ENCODE assay signal across 8 mouse cellular contexts in the genomic region with DNA sequence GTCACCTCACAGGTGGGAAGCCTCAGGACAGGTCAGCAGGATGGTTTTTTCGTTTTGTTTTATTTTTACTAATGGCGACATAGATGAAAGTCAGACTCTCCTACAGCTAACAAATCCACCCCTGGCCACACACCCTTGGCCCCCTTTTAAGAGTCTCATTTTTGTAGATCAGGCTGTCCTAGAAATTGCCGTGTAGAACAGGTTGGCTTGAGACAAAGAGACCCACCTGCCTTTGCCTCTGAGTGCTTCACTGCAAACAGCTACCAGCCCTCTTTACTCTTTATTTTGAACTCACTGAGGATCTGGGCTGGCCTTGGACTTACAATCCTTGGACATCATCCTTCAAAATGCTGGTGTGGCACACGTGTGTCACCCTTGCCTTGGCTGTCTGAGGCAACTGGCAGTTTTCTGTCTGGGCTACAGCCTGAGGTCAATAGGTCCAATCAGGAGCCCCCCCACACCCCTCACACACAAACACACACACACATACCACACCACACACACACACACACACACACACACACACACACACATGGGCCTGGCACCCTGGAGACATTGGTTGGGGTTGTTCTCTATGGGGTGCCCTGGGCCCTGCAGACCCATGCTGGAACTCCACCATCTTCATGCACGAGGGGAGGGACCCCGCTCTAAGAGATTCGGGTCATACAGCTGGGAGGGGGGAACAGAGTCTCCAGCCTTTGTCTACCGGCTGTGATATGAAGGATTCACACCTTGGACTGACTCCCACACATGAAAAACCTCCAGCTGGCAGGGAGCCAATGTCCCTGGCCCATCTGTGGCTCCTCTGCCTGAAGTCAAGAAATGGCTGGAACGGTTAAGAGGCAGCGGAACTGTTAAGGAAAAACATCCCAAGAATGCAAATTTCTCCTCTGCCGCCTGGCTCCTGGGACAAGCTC. TPM values are rescaled to one million over a fixed set of nuclear protein-coding genes. Genes with fewer than 3 reads are reported as not detected.
DNase-seq lines count a peak whose midpoint lies in the region; ATAC-seq and TF ChIP-seq lines count a peak whose summit lies in the region.

No protein-coding gene starts in this region.

- H3K4me3 ChIP-seq in hindbrain, embryonic 13.5 days: no peak overlapping the region
- H3K4me3 ChIP-seq in hindbrain, embryonic 11.5 days (ENCODE audit: low read depth, low read length): no peak overlapping the region
- H3K4me3 ChIP-seq in embryonic facial prominence, embryonic 10.5 days: no peak overlapping the region
- no peak overlapping the region for H3K4me3 ChIP-seq in kidney, embryonic 14.5 days (ENCODE audit: low read length)
- no peak overlapping the region for H3K4me3 ChIP-seq in liver, postnatal 0 days (ENCODE audit: low read depth, low read length)

- TF ChIP-seq CTCF in liver, postnatal 0 days (IDR thresholded peaks at IDR 0.05; ENCODE audit: low read depth): no peak

- no peak overlapping the region for H3K4me2 ChIP-seq in hindbrain, embryonic 13.5 days
- H3K4me2 ChIP-seq in hindbrain, embryonic 11.5 days (replicated peaks; ENCODE audit: low read depth, low read length): no peak overlapping the region
- H3K4me2 ChIP-seq in kidney, embryonic 14.5 days (replicated peaks; ENCODE audit: low read depth, low read length): no peak overlapping the region
- no peak overlapping the region for H3K4me2 ChIP-seq in liver, postnatal 0 days (ENCODE audit: low read depth, low read length)

- 51% methylated on average over 11 of the region's 11 CpGs for WGBS in hindbrain, embryonic 13.5 days
- 59% methylated on average over 11 of the region's 11 CpGs for whole genome bisulfite sequencing in hindbrain, embryonic 11.5 days
- 61% methylated on average over 11 of the region's 11 CpGs for WGBS in embryonic facial prominence, embryonic 10.5 days
- 41% methylated on average over 11 of the region's 11 CpGs for WGBS in kidney, embryonic 14.5 days
- 64% methylated on average over 11 of the region's 11 CpGs for WGBS in liver, postnatal 0 days (ENCODE audit: insufficient replicate concordance)

- no peak overlapping the region for H3K9ac ChIP-seq in hindbrain, embryonic 13.5 days
- H3K9ac ChIP-seq in hindbrain, embryonic 11.5 days (ENCODE audit: low read depth, low read length): no peak overlapping the region
- H3K9ac ChIP-seq in kidney, embryonic 14.5 days (ENCODE audit: low read depth, low read length): no peak overlapping the region
- H3K9ac ChIP-seq in liver, postnatal 0 days (replicated peaks): no peak overlapping the region

- 0 out of 2 replicates have a peak overlapping the region, but pooled peaks have one; percentile 35 for H3K27ac ChIP-seq in hindbrain, embryonic 13.5 days
- H3K27ac ChIP-seq in hindbrain, embryonic 11.5 days (ENCODE audit: low read depth, low read length): no peak overlapping the region
- H3K27ac ChIP-seq in embryonic facial prominence, embryonic 10.5 days (replicated peaks): peak overlapping the region; percentile 40; the same call in 1 of the 2 replicates
- H3K27ac ChIP-seq in kidney, embryonic 14.5 days (ENCODE audit: low read depth, low read length): no peak overlapping the region
- no peak overlapping the region for H3K27ac ChIP-seq in liver, postnatal 0 days (ENCODE audit: low read depth)

- no peak for DNase-seq in hindbrain, embryonic 11.5 days (ENCODE audit: low spot score)
- peak; percentile 30 for DNase-seq in R1 (ENCODE audit: low read depth, low spot score)
- no peak for DNase-seq in embryonic facial prominence, embryonic 10.5 days (ENCODE audit: low spot score)
- no peak for DNase-seq in thymus, postnatal 25 days
- no peak for DNase-seq in retina, postnatal 1 day
- DNase-seq in liver, postnatal 0 days: no peak

- H3K4me1 ChIP-seq in hindbrain, embryonic 13.5 days (replicated peaks): peaks cover 13% of the 10 kb centered on the region
- H3K4me1 ChIP-seq in hindbrain, embryonic 11.5 days (replicated peaks; ENCODE audit: control insufficient read depth, insufficient read depth, low read length): no peaks in the 10 kb centered on the region
- H3K4me1 ChIP-seq in embryonic facial prominence, embryonic 10.5 days: peaks cover 25% of the 10 kb centered on the region
- H3K4me1 ChIP-seq in kidney, embryonic 14.5 days (ENCODE audit: control insufficient read depth, insufficient read depth, low read length): peaks cover 18% of the 10 kb centered on the region
- H3K4me1 ChIP-seq in liver, postnatal 0 days (ENCODE audit: insufficient read depth): peaks cover 17% of the 10 kb centered on the region

- H3K27me3 ChIP-seq in hindbrain, embryonic 13.5 days: no peaks in the 10 kb centered on the region
- no peaks in the 10 kb centered on the region for H3K27me3 ChIP-seq in hindbrain, embryonic 11.5 days (ENCODE audit: control insufficient read depth, insufficient read depth, low read length)
- H3K27me3 ChIP-seq in embryonic facial prominence, embryonic 10.5 days (replicated peaks; ENCODE audit: low read depth, poor library complexity, severe bottlenecking): no peaks in the 10 kb centered on the region
- H3K27me3 ChIP-seq in kidney, embryonic 14.5 days (ENCODE audit: control insufficient read depth, insufficient read depth, low read length): no peaks in the 10 kb centered on the region
- no peaks in the 10 kb centered on the region for H3K27me3 ChIP-seq in liver, postnatal 0 days (ENCODE audit: insufficient read depth, low read length)

- ATAC-seq in hindbrain, embryonic 13.5 days (ENCODE audit: low FRiP score): no peak
- no peak for ATAC-seq in hindbrain, embryonic 11.5 days (ENCODE audit: low FRiP score)
- peak; percentile 41; the same call in 1 of the 2 replicates for ATAC-seq in kidney, embryonic 14.5 days (ENCODE audit: low FRiP score, low TSS enrichment)
- no peak for ATAC-seq in liver, postnatal 0 days

- peaks cover 5% of the 10 kb centered on the region; the same call in 1 of the 2 replicates for H3K9me3 ChIP-seq in hindbrain, embryonic 13.5 days
- no peaks in the 10 kb centered on the region for H3K9me3 ChIP-seq in hindbrain, embryonic 11.5 days (ENCODE audit: control insufficient read depth, low read length)
- H3K9me3 ChIP-seq in embryonic facial prominence, embryonic 10.5 days: peaks cover 2% of the 10 kb centered on the region; the same call in 1 of the 2 replicates
- H3K9me3 ChIP-seq in kidney, embryonic 14.5 days (ENCODE audit: control insufficient read depth, low read length): no peaks in the 10 kb centered on the region; the same call in 1 of the 2 replicates
- no peaks in the 10 kb centered on the region for H3K9me3 ChIP-seq in liver, postnatal 0 days (ENCODE audit: low read length)

- H3K36me3 ChIP-seq in hindbrain, embryonic 13.5 days: no peaks in the 10 kb centered on the region
- no peaks in the 10 kb centered on the region for H3K36me3 ChIP-seq in hindbrain, embryonic 11.5 days (ENCODE audit: control insufficient read depth, insufficient read depth, low read length)
- no peaks in the 10 kb centered on the region for H3K36me3 ChIP-seq in embryonic facial prominence, embryonic 10.5 days (replicated peaks)
- H3K36me3 ChIP-seq in kidney, embryonic 14.5 days (ENCODE audit: control insufficient read depth, insufficient read depth, low read length): no peaks in the 10 kb centered on the region
- no peaks in the 10 kb centered on the region for H3K36me3 ChIP-seq in liver, postnatal 0 days (replicated peaks; ENCODE audit: insufficient read depth, low read length)

- no peak for TF ChIP-seq EP300 in liver, postnatal 0 days (IDR thresholded peaks at IDR 0.05; ENCODE audit: low read depth)

RNA-seq across cellular contexts. Expression of a gene that starts 42.4 kb away (rescaled TPM):
- 13.4 and 13.5 TPM in 2 replicates for polyA plus RNA-seq in hindbrain, embryonic 13.5 days (2015; fragmentation: Nextera tagmentation; extraction: Ambion mirVana)
- 6.6 and 7.2 TPM in 2 replicates for polyA plus RNA-seq in hindbrain, embryonic 11.5 days (2014; fragmentation: Nextera tagmentation; extraction: Ambion mirVana)
- polyA plus RNA-seq in embryonic facial prominence, embryonic 10.5 days (2016; fragmentation: Nextera tagmentation; extraction: Ambion mirVana): 6.5 and 6.7 TPM in 2 replicates
- 2.2 and 4.8 TPM in 2 replicates for polyA plus RNA-seq in kidney, embryonic 14.5 days (2014; fragmentation: Nextera tagmentation; extraction: Ambion mirVana)
- polyA plus RNA-seq in liver, postnatal 0 days (2015; fragmentation: Nextera tagmentation; extraction: Ambion mirVana): 1.3 TPM in 2 replicates

RNA-seq across cellular contexts. Expression of a gene that starts 42.5 kb away (rescaled TPM):
- polyA plus RNA-seq in hindbrain, embryonic 13.5 days (2015; fragmentation: Nextera tagmentation; extraction: Ambion mirVana): 8.0 and 8.1 TPM in 2 replicates
- polyA plus RNA-seq in hindbrain, embryonic 11.5 days (2014; fragmentation: Nextera tagmentation; extraction: Ambion mirVana): 13.8 and 14.6 TPM in 2 replicates
- 6.5 and 6.8 TPM in 2 replicates for polyA plus RNA-seq in embryonic facial prominence, embryonic 10.5 days (2016; fragmentation: Nextera tagmentation; extraction: Ambion mirVana)
- polyA plus RNA-seq in kidney, embryonic 14.5 days (2014; fragmentation: Nextera tagmentation; extraction: Ambion mirVana): 16.1 and 16.3 TPM in 2 replicates
- 17.3 and 18.7 TPM in 2 replicates for polyA plus RNA-seq in liver, postnatal 0 days (2015; fragmentation: Nextera tagmentation; extraction: Ambion mirVana)

RNA-seq across cellular contexts. Expression of a gene that starts 53.1 kb away (rescaled TPM):
- polyA plus RNA-seq in hindbrain, embryonic 13.5 days (2015; fragmentation: Nextera tagmentation; extraction: Ambion mirVana): 37.5 and 40.2 TPM in 2 replicates
- 3.4 and 5.8 TPM in 2 replicates for polyA plus RNA-seq in hindbrain, embryonic 11.5 days (2014; fragmentation: Nextera tagmentation; extraction: Ambion mirVana)
- polyA plus RNA-seq in embryonic facial prominence, embryonic 10.5 days (2016; fragmentation: Nextera tagmentation; extraction: Ambion mirVana): 1.4 and 1.9 TPM in 2 replicates
- polyA plus RNA-seq in kidney, embryonic 14.5 days (2014; fragmentation: Nextera tagmentation; extraction: Ambion mirVana): 0.37 TPM in 1 of 2 replicates, not detected in the other
- not detected in 2 replicates for polyA plus RNA-seq in liver, postnatal 0 days (2015; fragmentation: Nextera tagmentation; extraction: Ambion mirVana)

RNA-seq across cellular contexts. Expression of a gene that starts 54.3 kb away (rescaled TPM):
- polyA plus RNA-seq in hindbrain, embryonic 13.5 days (2015; fragmentation: Nextera tagmentation; extraction: Ambion mirVana): 41.5 and 43.9 TPM in 2 replicates
- polyA plus RNA-seq in hindbrain, embryonic 11.5 days (2014; fragmentation: Nextera tagmentation; extraction: Ambion mirVana): 14.6 and 19.0 TPM in 2 replicates
- 82.7 and 83.1 TPM in 2 replicates for polyA plus RNA-seq in embryonic facial prominence, embryonic 10.5 days (2016; fragmentation: Nextera tagmentation; extraction: Ambion mirVana)
- polyA plus RNA-seq in kidney, embryonic 14.5 days (2014; fragmentation: Nextera tagmentation; extraction: Ambion mirVana): 16.0 and 17.1 TPM in 2 replicates
- 5.4 and 6.5 TPM in 2 replicates for polyA plus RNA-seq in liver, postnatal 0 days (2015; fragmentation: Nextera tagmentation; extraction: Ambion mirVana)

Comparison
In these comparisons a context has a peak if more than half of its experiments do, and no peak if none do; other contexts are left out.
1. H3K27ac ChIP-seq: peak in hindbrain, embryonic 13.5 days (single experiment) and embryonic facial prominence, embryonic 10.5 days (single experiment); none in hindbrain, embryonic 11.5 days (single experiment), kidney, embryonic 14.5 days (single experiment) and liver, postnatal 0 days (single experiment).